Mouse (Mus musculus) yolk sac, embryonic 10.5 days (tissue): ENCODE data around the gene Pibf1.

Experiments
- DNase-seq: peaks from one replicate; pipeline ENCODE4 v3.0.0-alpha.2; 2017; ENCODE audit warnings: low spot score

Pibf1 gene

DNA sequence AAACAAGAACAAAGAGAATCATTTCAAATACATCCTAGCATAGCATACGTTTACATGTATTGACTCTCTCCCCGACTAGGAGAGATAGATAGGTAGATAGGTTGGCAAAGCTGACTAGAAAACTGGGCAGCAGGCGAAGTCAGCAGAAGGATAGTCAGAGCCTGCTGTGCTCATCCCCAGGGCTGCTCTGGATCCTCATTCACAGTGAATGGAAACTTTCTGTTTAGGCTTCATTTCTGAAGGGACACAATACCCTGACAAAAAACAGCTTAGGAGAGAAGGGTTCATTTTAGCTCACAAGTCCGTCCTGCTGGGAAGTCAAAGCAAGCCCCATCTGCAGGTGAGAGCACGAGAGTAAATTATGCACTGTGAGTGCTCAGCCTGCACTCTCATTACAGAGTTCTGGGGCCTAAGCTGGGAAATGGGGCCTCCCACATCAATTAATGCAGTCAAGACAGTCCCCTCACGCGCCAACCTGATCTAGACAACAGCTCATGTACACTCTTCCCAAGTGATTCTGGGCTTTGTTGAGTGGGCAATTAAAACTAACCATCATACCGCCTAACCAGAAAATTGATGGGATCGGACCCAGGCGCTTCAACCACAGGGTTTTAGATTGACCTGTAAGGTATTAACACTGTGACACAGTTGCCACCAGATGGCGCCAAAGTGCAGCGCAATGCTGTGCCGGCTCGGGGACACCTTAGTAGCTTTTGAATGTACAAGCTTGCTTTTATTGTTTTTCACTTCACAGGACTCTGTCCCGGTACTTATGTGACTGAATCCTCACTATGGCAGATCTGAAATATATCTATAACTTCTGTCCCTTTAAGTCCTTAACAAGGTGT, 42.8 kb downstream of the Pibf1 start:
- DNase-seq: peak; percentile 74

DNA sequence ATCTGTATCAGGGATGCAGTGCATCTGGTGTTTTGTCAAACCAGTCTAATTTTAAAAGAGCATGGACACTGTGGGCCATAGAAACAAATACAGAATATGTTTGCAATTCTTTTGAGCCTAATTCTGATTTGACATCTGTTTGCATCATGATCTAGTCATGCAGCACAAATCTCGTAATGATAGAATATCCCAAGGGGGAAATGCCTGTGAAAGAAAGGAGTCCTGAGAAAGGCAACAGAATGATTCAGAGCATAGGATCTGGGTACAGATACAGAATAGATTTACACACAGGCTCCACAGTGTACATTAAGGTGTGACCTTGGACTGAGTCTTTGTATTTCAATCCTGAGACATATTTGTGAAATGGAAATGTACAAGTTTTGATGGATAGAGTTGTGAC, 47.6 kb downstream of the Pibf1 start:
- no peak for DNase-seq

DNA sequence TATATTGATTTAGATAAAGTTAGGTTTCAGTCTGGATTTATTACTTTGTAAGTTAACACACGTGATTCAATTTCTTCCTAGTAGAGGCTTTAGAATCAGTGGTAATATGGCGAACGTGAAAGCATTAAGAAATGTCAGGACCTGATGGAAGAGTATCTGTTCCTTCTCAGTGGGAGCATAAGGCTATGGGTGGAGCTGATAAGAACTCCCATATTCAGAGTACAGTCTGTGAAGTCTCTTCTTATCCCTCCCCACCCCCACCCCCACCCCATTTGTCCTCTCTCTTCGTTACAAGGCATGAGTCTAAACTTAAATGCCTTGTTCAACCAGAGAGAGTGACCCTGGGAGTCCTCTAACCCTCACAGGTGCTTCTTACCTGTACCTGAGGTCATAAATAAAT, 53.5 kb downstream of the Pibf1 start:
- no peak for DNase-seq

DNA sequence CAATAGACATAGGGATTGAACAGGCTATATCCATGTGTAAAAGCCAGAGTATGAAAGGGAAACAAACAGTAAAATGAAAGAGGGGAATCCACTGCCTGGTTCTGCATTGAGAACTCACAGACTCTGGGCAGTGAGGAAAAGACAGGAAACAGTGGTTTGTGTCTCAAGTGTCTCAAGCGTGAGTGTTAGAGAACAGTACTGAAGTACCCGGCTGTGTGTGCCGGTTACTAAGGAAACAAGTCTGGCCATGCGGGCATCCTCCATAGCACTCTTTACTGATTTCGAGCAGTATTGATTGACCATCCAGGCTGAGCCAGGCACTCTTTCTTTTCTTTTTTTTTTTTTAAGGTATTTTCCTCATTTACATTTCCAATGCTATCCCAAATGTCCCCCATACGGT, 60.7 kb downstream of the Pibf1 start:
- DNase-seq: no peak

DNA sequence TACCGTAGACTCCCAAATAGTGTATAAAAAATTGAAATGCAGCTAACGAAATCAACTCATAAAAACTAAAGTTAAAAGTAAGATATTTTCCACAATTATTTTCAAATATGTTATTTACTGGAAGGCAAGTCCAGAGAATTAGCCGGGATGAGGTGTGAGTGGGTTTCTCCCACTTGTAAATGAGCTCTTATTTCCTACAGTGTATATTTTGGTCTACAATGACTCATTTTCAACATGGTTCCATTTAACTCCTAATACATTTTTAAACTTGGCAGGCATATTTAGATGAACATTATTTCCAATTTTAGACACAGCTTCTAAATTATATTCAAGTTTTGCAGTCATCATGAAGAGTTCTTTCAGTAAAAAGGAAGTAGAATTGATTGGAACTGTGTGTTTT, 63.8 kb downstream of the Pibf1 start:
- DNase-seq: no peak

DNA sequence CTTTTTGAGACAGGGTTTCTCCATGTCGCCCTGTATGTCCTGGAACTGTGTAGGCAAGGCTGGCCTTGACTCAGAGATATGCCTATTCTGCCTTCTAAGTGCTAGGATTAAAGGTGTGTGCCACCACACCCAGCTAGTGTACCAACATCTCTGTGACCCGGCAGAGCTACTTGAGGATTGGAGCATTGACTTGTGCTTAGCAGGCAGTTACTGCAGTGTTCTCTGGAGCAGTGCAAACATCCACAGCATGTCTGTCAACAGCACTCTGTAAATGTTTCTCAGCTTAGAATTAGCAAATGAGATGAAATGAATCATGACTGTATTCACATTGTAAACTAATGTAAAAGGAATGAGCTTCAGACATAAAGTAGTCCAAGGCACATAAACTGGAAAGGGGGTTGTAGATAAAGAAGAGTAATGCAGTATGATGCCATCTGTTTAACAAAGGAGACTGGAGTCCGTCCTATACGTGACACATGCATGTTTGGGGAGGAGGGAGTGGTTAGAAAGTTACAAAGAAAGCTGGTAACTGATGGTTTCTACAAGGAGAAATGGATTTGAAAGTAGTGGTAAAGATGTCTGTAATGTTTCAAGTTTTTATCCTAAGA, 75.0 kb downstream of the Pibf1 start:
- no peak for DNase-seq

DNA sequence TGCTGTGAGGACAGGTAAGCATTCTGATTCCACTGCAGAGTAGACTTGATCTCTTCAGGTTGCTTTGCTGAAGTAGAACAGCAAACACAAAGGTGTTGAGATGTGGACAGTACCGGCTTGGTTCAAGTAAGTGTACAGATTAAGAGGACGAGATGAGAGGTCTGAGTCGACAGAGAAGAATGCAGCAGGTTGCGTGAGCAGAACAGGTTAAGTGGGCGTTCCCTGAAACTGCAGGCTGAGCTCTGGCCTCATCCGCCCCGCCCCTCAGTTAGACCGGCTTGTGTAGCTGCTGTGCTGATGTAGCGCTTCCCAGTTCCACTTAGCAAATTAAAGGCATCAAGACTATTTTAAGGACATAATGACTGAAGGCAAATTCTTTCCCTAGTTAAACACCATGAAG, 77.3 kb downstream of the Pibf1 start:
- peak; percentile 62 for DNase-seq

DNA sequence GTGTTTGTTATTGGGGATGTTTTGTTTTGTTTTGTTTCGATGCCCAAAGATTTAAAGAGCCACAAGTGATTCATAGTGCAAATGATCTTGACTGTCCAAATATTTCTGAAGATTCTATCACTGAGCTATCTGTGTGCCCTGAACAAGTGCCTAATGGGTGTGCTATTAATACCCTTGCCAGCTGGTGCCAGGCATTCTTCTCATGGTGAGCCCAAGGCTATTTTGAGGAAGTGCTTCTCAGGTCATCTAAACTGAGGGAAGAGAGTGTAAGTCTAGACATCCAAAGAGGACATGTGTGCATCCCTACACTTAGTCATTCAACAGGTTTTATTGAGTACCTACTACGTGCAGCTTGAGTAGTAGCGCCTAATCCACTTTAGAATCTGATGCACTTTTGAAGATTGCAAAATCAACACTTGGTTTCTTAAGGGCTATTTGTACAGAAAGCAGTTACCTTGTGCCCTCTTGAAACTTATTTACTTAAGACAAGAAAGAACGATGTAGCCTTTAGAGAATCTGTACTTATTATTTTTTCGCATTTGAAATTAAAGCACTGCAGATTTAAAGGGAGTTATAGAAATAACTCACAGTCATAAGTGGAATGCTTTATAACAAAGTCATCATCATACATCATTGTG, 91.0 kb downstream of the Pibf1 start:
- DNase-seq: no peak

DNA sequence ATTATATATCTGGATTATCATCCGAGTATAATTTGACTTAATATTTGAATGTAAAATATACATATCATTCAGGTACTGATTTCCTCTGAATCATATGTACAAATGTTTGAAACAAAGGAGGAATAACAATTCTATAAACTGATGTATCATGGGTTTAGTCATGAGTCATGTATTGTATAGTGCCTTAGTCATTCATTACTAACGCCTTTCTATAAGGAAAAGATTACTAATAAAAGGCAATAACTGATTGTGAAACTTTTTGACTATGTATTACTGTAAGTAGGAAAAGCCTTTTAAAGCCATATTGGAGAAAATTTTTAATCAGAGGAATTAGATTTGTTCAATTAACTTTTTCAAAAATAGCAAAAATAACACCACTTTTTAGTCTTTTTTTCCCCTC, 106.6 kb downstream of the Pibf1 start:
- no peak for DNase-seq

DNA sequence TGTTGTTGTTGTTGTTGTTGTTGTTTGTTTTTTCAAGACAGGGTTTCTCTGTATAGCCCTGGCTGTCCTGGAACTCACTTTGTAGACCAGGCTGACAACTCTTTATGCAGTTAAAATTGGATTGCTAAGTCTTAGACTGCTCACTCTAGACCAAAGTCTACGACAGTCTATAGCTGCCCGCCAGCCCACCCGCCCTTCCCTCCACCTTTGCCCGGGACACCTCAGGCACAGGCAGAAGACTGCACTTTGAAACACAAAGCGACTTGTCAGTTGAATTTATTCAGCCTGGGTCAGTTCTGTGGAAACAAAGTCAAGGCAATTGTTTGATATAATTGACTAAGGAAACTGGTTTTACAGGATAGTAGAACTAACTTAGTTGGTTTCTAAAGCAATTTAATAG, 107.4 kb downstream of the Pibf1 start:
- DNase-seq: peak; percentile 60

DNA sequence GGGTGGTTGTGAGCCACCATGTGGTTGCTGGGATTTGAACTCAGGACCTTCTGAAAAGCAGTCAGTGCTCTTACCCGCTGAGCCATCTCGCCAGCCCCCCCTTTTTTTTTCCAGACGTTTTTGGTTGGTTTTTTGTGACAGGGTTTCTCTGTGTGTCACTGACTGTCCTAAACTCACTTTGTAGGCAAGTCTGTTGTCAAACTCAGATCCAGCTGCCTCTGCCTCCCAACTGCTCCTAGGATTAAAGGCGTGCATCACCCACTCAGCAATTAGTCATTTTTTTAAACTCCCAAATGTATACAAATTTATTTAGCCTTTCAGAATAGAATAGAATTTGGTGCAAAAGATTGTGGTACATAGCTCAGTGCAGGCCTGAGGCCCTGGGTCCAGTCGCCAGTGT, 111.2 kb downstream of the Pibf1 start:
- DNase-seq: no peak

DNA sequence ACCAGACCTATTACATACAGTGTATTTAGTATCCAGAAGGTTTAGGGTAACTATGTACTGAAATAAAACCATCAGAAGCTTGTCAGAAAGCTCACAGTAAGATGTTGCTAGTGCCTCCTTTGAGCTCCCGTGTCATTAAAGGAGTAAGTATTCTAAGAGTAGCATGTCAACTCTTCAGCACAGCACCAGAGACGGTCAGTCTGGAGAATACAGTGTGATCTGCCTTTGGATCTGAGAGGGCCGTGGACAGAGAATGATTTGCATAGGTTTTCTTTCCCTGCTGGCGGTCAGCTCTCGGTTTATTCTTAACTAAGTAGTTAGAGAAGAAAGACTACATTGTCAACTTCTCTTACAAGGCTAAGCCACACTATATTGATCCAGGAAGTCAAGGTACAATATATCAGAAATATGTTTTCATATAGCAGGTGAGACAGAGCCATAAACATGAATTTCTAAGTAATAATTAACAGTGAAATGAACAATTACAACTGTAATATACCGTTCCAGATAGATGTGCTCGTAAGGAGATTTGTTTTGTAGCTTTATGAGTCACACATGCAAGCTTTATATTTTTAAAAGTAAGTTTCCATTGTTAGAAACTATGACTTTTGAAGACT, 119.3 kb downstream of the Pibf1 start:
- DNase-seq: no peak

DNA sequence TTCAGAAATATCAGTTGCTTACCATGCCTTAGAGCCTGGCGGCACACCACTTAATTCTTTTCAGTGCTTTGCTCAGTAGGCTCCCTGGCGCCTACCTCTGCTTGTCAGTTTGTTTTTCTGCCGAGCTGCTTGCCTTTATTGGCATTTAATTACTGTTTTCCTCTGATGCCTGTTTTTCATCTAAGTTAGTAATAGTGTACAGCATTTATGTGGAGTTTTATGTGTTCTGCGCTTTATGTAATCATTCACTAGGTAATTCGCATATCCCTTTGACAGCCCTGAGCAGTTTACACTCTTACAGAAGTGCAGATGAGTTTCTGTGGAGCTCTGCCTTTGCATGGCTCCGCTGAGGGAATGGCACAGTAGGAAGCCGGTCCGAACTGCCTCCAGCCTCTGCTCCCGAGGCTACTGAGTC, 120.5 kb downstream of the Pibf1 start:
- no peak for DNase-seq

DNA sequence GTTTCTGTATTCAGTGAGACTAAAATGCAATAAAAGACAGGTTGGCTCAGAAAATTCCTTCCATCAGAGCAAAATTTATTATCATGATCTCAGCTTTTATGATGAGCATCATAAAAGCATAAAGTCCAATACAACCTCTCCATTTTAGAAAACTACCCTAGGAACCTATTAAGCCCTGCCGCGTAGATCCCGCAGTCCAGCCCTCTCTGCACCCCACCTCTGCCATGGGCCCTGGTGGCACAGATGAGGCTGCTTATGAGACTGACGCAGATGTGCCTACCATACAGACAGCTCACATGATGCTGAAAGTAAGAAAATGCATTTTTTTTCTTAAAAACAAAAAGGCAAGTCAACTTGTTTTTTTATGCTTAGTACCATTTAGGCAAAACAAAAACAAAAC, 126.7 kb downstream of the Pibf1 start:
- no peak for DNase-seq

DNA sequence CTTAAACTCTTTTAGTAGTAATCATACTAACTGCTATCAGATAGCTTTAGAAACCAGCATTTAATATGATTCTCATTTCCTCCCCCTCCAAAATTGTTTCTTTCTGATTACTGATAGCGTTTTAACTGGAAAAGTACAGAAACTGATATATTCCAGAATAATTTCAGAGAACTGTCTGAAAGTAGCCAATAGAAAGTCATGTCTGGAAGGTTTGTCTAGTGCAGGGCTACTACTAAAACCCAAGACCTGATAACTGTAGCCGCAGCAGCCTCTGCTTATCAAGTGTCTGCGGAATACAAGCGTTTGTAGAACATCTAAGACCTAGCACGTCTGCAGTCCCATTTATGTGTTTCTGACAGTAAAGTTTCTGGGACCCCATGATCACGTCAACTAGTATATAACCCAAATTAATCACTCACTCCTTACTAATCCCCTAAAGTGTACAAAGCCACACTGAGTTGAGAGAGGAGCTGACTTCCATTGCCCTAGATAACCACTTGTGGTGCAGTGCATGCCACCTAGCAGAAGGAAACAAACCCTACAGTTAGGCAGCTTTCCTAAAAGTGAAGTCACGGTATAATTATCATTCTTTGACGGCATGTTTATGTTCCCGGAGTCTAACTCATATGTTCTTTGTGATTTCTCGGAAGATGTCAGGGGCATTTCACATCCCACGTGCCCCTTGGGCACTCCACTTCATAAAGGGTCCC, 130.0 kb downstream of the Pibf1 start:
- DNase-seq: no peak

DNA sequence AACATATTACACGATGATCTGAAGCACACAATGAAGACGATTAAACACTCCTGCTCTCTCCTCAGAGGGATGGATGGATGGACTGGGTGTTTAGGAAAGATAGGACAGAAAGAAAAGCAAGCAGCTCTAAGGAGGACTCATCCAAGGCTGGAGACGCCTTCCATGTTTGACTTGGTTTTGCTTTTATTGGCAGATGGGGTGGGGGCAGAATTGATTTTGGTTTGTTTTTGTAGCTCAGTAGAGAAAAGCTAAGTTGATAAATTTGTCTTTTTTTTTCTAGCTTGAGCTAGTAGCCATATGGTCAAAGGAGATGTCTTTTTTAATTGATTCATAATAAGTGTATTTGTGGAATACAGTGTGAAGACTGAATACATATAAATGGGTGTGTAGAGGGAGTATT, 133.8 kb downstream of the Pibf1 start:
- DNase-seq: no peak

DNA sequence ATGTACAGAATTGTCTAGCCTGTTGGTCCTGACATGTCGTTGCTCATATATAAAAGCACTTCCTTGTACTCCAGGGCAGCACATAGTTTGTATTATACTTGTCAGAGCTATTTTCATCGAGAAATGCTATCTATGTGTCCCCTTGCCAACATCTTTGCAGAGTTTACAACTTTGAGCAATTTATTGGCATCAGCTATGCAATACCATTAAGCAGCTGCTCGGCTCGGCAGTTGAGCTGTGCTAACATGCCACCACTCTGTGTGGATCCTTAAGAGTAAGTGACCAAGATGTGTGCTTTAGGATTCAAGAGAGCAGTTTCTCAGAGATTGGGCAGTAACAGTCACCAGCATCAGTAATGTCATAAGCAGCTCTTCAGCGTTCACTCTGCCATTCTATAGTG, 137.9 kb downstream of the Pibf1 start:
- no peak for DNase-seq

DNA sequence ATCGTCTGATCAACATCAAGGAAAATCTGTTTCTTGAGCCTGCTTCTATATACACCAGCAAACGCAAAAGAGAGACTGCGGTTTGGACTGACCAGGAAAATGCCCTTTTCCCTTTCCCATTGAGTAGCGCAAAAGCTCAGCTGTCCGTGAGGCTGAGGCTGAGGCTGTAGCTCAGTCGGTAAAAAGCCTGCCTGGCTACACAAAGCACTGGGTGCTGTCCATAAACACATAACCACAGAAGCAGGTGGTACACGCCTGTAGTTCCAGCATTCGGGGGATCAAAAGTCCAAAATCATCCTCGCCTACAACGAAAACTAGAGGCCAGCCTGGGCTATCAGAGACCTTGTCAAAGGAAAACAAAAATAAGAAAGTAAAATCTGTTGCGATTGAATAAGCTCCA, 141.3 kb downstream of the Pibf1 start:
- DNase-seq: no peak

DNA sequence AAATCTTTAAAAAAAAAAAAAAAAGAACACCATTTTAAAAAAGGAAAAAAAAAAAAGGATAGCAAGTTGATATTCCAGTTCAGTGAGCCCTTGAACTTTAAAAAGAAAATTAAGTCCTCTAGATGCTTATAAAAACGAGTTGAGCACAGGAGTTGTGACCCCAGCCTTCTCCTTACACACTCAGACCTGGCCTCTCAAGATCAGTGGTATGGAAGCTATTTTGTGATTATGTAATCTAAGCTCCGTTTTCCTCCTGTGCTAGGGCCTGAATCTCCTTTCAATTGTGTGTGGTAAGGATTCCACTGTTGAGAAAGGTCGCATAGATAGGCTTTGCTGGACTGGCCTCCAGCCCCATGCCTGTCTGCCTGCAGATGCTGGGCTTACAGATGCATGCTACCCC, 145.3 kb downstream of the Pibf1 start:
- DNase-seq: no peak

DNA sequence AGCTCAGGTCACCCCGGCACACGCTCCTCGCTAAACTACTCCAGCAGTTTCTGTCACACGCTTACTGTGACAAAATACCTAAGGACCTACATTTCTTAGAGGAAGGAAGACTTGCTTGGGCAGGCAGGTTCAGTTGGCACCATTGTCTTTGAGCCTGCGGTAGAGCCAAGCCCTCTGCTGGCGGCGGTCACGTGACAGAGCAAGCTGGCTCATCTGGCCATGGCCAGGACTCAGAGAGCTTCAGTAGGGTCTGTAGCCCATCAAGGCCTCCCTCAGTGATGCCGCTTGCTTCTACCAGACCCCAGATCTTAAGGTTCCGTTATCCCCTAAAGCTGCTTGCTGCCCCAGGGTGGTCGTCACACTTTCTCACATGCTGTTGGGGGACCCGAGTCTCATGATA, 162.8 kb downstream of the Pibf1 start:
- DNase-seq: no peak

DNA sequence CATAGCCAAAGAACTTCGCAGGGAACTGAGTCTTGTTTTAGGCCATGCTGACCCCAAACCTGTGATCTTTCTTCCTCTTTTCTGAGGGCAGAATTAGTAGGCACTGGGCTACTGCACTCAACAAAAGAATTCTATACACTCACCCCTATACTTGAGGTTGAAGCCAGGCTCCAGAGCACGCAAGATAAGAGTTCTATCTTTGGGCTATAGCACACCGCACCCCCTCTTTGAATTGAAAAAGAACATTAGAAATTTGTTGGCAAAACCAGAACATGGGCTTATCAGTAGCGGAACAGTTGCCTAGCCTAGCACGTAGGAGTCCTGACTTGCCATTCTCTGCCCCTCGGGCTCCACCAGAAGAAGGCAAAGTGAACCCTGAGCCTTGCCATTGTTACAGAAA, 164.6 kb downstream of the Pibf1 start:
- DNase-seq: no peak

DNA sequence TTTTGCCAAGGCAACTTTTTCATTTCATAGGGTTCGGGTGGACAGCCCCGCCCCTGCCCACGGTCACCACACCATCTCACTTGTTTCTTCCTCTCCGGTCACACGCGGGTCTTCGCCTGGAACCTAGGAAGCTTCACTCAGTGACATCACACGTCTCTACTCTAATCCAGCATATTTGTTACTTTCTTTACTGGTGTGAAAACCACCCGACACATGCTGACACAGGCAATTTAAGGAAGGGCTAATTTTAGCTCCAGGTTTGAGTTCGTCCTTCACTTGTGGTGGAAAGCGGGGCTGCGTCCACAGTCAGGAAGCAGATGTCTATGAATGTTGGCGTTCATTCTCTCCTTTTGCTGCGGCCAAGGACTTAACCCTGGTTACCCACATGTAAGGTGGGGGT, 166.6 kb downstream of the Pibf1 start:
- no peak for DNase-seq
